15 mouse cellular contexts compared by ENCODE assay signal in genomic region chr1:185644026-185644425, GRCm38 (mm10).
"Had no signal": no experiment of that assay in that cellular context is flagged by ENCODE, and none has a peak within 500 bp of the region (broad histone marks: within the 10 kb centered on the region; RNA-seq: fewer than 3 reads in every experiment).

No protein-coding gene starts in this region.

- H3K4me1 ChIP-seq: limb, embryonic 12.5 days; liver, embryonic 15.5 days; midbrain, embryonic 10.5 days; neural tube, embryonic 13.5 days had no signal

- H3K9ac ChIP-seq: limb, embryonic 12.5 days; liver, embryonic 15.5 days; neural tube, embryonic 13.5 days had no signal

- H3K4me3 ChIP-seq: limb, embryonic 12.5 days; liver, embryonic 15.5 days; midbrain, embryonic 10.5 days; neural tube, embryonic 13.5 days had no signal

- H3K27ac ChIP-seq: limb, embryonic 12.5 days; liver, embryonic 15.5 days; midbrain, embryonic 10.5 days; neural tube, embryonic 13.5 days had no signal

- H3K9me3 ChIP-seq: limb, embryonic 12.5 days; liver, embryonic 15.5 days; midbrain, embryonic 10.5 days; neural tube, embryonic 13.5 days had no signal

- DNase-seq: kidney, adult 8-10 months; kidney, postnatal 25 days; layer of hippocampus, postnatal 36 days; lung, adult 2 months; lung, postnatal 36 days; midbrain, embryonic 14.5 days; right cerebral cortex, adult 18-20 months; spleen, adult 18-20 months; thymus, adult 2 months; thymus, postnatal 25 days had no signal

- H3K27me3 ChIP-seq: limb, embryonic 12.5 days; liver, embryonic 15.5 days; neural tube, embryonic 13.5 days had no signal

- ATAC-seq: lung, postnatal 0 days had no signal

- H3K4me2 ChIP-seq: limb, embryonic 12.5 days; liver, embryonic 15.5 days; neural tube, embryonic 13.5 days had no signal

- H3K36me3 ChIP-seq: limb, embryonic 12.5 days; liver, embryonic 15.5 days; midbrain, embryonic 10.5 days; neural tube, embryonic 13.5 days had no signal
